Mouse (Mus musculus): Measurements from ENCODE around the gene Olfr653. TPM values are rescaled to one million over a fixed set of nuclear protein-coding genes. Genes with fewer than 3 reads are reported as not detected.

Olfr653 gene
- total RNA-seq (2022): not detected

GRCm38 (mm10) chr7:104577014-104577413 lies at the start of gene Olfr653:
Olfr653 (plus strand) TSS chr7:104577314.
- DNase-seq: no peak

GRCm38 (mm10) chr7:104549833-104550232 lies 27.3 kb upstream of the Olfr653 start, which contains the start of gene Olfr651:
Olfr651 (plus strand) TSS chr7:104550133.
- DNase-seq: no peak

GRCm38 (mm10) chr7:104552700-104553099 lies 24.4 kb upstream of the Olfr653 start:
- DNase-seq: no peak

- DNase-seq: no peak
Measured at GRCm38 (mm10) chr7:104560601-104561000, 16.5 kb upstream of the Olfr653 start, which contains the start of gene Olfr652. Olfr652 (plus strand) TSS chr7:104560901.

- DNase-seq: no peak
Measured at GRCm38 (mm10) chr7:104580846-104581245, 3.7 kb downstream of the Olfr653 start.

GRCm38 (mm10) chr7:104581429-104581828 lies 4.3 kb downstream of the Olfr653 start:
- DNase-seq: no peak

GRCm38 (mm10) chr7:104586725-104587124 lies 9.6 kb downstream of the Olfr653 start, which contains the start of gene Olfr654:
Olfr654 (plus strand) TSS chr7:104587025.
- DNase-seq: no peak

GRCm38 (mm10) chr7:104588274-104588673 lies 11.2 kb downstream of the Olfr653 start:
- no peak for DNase-seq

- DNase-seq: no peak
Measured at GRCm38 (mm10) chr7:104601679-104602078, 24.6 kb downstream of the Olfr653 start, which contains the start of gene Olfr655. Olfr655 (minus strand) TSS chr7:104601779.

GRCm38 (mm10) chr7:104603173-104603572 lies 26.1 kb downstream of the Olfr653 start:
- peak; percentile 2 for DNase-seq

GRCm38 (mm10) chr7:104604727-104605126 lies 27.6 kb downstream of the Olfr653 start:
- no peak for DNase-seq

GRCm38 (mm10) chr7:104613655-104614054 lies 36.5 kb downstream of the Olfr653 start, which contains the start of gene Olfr656:
Olfr656 (plus strand) TSS chr7:104613955.
- no peak for DNase-seq

GRCm38 (mm10) chr7:104624494-104624893 lies 47.4 kb downstream of the Olfr653 start, which contains the start of gene Olfr657:
Olfr657 (plus strand) TSS chr7:104624794.
- no peak for DNase-seq

Other genes with a start within 250 kb of the Olfr653 start
- 1 to 10 TPM in 1 of 4 experiments, under 1 TPM in 3; 0.38 to 2.0 (median 0.57) TPM for gene Trim34b, start 247.8 kb upstream of the Olfr653 start, total RNA-seq (2022)
- gene Trim12c, start 224.0 kb upstream of the Olfr653 start, total RNA-seq (2022): 10 to 100 TPM; 13.7 to 15.9 (median 15.1) TPM
- under 1 TPM in 3 of 4 experiments, not detected in 1; 0.06 to 0.24 (median 0.22) TPM for gene Trim30b, start 207.4 kb upstream of the Olfr653 start, total RNA-seq (2022)
- gene Trim30c, start 176.5 kb upstream of the Olfr653 start, total RNA-seq (2022): under 1 TPM in 2 of 4 experiments, not detected in 2; 0.16 to 0.17 TPM
- 1 to 10 TPM; 5.7 to 9.1 (median 6.5) TPM for gene Trim30a, start 112.1 kb upstream of the Olfr653 start, total RNA-seq (2022)
- 1 to 10 TPM; 6.8 to 8.8 (median 8.3) TPM for gene Trim30d, start 69.5 kb upstream of the Olfr653 start, total RNA-seq (2022)
- not detected for gene Olfr651, start 27.2 kb upstream of the Olfr653 start, total RNA-seq (2022)
- gene Olfr652, start 16.4 kb upstream of the Olfr653 start, total RNA-seq (2022): not detected
- gene Olfr654, start 9.7 kb downstream of the Olfr653 start, total RNA-seq (2022): not detected
- not detected for gene Olfr655, start 24.5 kb downstream of the Olfr653 start, total RNA-seq (2022)
- gene Olfr656, start 36.6 kb downstream of the Olfr653 start, total RNA-seq (2022): not detected
- gene Olfr657, start 47.5 kb downstream of the Olfr653 start, total RNA-seq (2022): not detected
- not detected for gene Olfr658, start 70.0 kb downstream of the Olfr653 start, total RNA-seq (2022)
- gene Olfr659, start 89.4 kb downstream of the Olfr653 start, total RNA-seq (2022): not detected
- gene Olfr661, start 109.2 kb downstream of the Olfr653 start, total RNA-seq (2022): not detected
- gene Usp17le, start 200.2 kb downstream of the Olfr653 start, total RNA-seq (2022): not detected

Data from adrenal gland, adult 8-10 months (tissue).